Mouse (Mus musculus): ENCODE data around the gene Mecom.
"Not testable (repeated sequence)": the region's sequence is repeated elsewhere in the genome, so short reads cannot be mapped to it uniquely, and the experiment has no call there.

Gene Mecom

GRCm38 (mm10) chr3:30547908-30548307 lies at the start of gene Mecom:
Gene Mecom, minus strand, starts transcription at chr3:30548008.
- DNase-seq, result no peak

GRCm38 (mm10) chr3:30597271-30597670 lies 49.5 kb upstream of the Mecom start:
- DNase-seq, result no peak

GRCm38 (mm10) chr3:30595111-30595832 lies 47.5 kb upstream of the Mecom start:
- DNase-seq, result peak; percentile 22

- DNase-seq, result no peak
These were observed 46.1 kb upstream of the Mecom start for GRCm38 (mm10) chr3:30593719-30594485.

- peak; percentile 23 for DNase-seq
These were observed 44.6 kb upstream of the Mecom start for GRCm38 (mm10) chr3:30592418-30592853.

- no peak for DNase-seq
These were observed 41.1 kb upstream of the Mecom start for GRCm38 (mm10) chr3:30588865-30589264.

- DNase-seq, result no peak
These were observed 25.7 kb upstream of the Mecom start for GRCm38 (mm10) chr3:30573549-30573948.

- DNase-seq, result not testable (repeated sequence)
These were observed 18.5 kb upstream of the Mecom start for GRCm38 (mm10) chr3:30566333-30566732.

GRCm38 (mm10) chr3:30560677-30561314 lies 13.0 kb upstream of the Mecom start:
- no peak for DNase-seq

GRCm38 (mm10) chr3:30553741-30554140 lies 5.9 kb upstream of the Mecom start:
- DNase-seq, result no peak

- peak; percentile 2 for DNase-seq
These were observed 2.4 kb upstream of the Mecom start for GRCm38 (mm10) chr3:30550218-30550617.

- DNase-seq, result peak; percentile 4
These were observed 1.1 kb upstream of the Mecom start for GRCm38 (mm10) chr3:30548928-30549327.

GRCm38 (mm10) chr3:30546831-30547369 lies 908 bp downstream of the Mecom start:
- peak; percentile 17 for DNase-seq

GRCm38 (mm10) chr3:30546366-30546765 lies 1.4 kb downstream of the Mecom start:
- no peak for DNase-seq

GRCm38 (mm10) chr3:30545246-30545645 lies 2.6 kb downstream of the Mecom start:
- DNase-seq, result no peak

GRCm38 (mm10) chr3:30544305-30544704 lies 3.5 kb downstream of the Mecom start:
- DNase-seq, result no peak

GRCm38 (mm10) chr3:30535821-30536220 lies 12.0 kb downstream of the Mecom start:
- DNase-seq, result no peak

- DNase-seq, result not testable (repeated sequence)
These were observed 27.1 kb downstream of the Mecom start for GRCm38 (mm10) chr3:30520751-30521150.

GRCm38 (mm10) chr3:30519425-30519824 lies 28.4 kb downstream of the Mecom start:
- no peak for DNase-seq

GRCm38 (mm10) chr3:30515795-30516170 lies 32.0 kb downstream of the Mecom start:
- DNase-seq, result no peak

GRCm38 (mm10) chr3:30514901-30515794 lies 32.7 kb downstream of the Mecom start:
- no peak for DNase-seq

- DNase-seq, result no peak
These were observed 33.6 kb downstream of the Mecom start for GRCm38 (mm10) chr3:30514051-30514754.

Data from layer of hippocampus, adult 9-11 months (tissue).